Mouse (Mus musculus) left cerebral cortex, postnatal 14 days (tissue): Measurements from ENCODE around the gene Osbpl5. TPM values are rescaled to one million over a fixed set of nuclear protein-coding genes. Genes with fewer than 3 reads are reported as not detected.
"Not testable (repeated sequence)": the region's sequence is repeated elsewhere in the genome, so short reads cannot be mapped to it uniquely, and the experiment has no call there.

Experiments used
- DNase-seq, 2 experiments: peaks; one replicate each; pipeline ENCODE4 v3.0.0; 2021 to 2022; ENCODE audit warnings: low spot score in 2 of 2, mixed read lengths in 1 of 2
- intact Hi-C: fragments of 180-260 bp; cut with DNase I; formaldehyde crosslinking; loops from one replicate; pipeline ENCODE4 v1.15.1; 2025
- total RNA-seq, 2 experiments: library from RNA; stranded (reverse); gene quantifications; 2 replicates each; pipeline ENCODE4 v1.2.3; 2021

Gene Osbpl5
- total RNA-seq, 2 experiments from 2014 or later = 33.7 to 35.6 TPM

DNA sequence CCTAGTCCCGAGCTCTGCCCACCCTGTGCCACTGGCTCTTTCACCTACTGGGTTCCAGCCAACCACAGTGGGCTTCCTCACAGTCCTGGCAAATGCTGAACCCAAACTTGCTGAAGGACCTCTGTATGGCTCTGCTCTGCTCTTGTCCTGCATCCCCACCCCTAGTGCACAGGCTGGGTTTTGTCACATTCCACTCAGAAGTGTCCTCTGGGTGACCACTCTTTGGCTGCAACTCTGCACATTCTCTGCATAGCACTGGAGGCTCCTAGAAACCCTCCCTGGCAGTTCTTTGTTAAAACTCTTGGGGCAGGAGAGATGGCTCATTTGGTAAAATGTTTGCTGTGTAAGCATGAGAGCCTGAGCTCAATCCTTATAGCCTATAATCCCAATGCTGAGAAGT is 39.0 kb downstream of the Osbpl5 start:
- intact Hi-C loops = no loop called here

DNA sequence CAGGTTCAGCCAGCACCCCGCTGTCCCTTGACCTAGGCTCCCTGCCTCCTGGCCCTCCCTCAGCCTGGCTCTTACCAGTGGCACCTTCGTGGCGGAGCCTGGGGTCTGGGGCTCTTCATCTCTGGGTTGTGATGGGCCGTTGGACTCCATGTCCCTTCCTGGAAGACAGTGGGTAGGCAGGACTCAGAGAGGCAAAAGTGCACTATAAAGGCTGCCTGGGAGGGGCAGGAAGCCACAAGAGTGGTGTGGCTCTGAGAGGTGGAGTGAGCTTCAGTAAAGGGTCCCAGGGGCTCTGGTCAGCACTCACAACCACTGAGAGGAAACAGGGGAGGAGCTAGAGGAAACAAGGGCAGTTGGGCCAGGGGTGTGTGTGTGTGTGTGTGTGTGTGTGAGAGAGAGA is 43.4 kb downstream of the Osbpl5 start:
- intact Hi-C loops = no loop called here
- no peak for DNase-seq

More for the DNA sequence above, 39.0 kb downstream of the Osbpl5 start:
- no peak for DNase-seq

GRCm38 (mm10) chr7:143712771-143713348 is 43.9 kb downstream of the Osbpl5 start:
- intact Hi-C loops = no loop called here
- no peak for DNase-seq

- DNase-seq = no peak
- intact Hi-C loops = no loop called here
Measured at GRCm38 (mm10) chr7:143712023-143712422, 44.8 kb downstream of the Osbpl5 start.

- no peak for DNase-seq
- intact Hi-C loops = no loop called here
Measured at GRCm38 (mm10) chr7:143711381-143711780, 45.4 kb downstream of the Osbpl5 start.

GRCm38 (mm10) chr7:143709395-143709794 is 47.4 kb downstream of the Osbpl5 start:
- intact Hi-C loops = loop anchor here (5.0 kb wide), 1 partner anchor 53 kb away; no protein-coding TSS in a partner anchor
- no peak for DNase-seq

- intact Hi-C loops = loop anchor here (2.0 to 5.0 kb wide), 2 partner anchors 42 to 55 kb away; no protein-coding TSS in a partner anchor
- peak; percentile 95 to 97 for DNase-seq
Measured at GRCm38 (mm10) chr7:143706697-143707438, 49.9 kb downstream of the Osbpl5 start.

DNA sequence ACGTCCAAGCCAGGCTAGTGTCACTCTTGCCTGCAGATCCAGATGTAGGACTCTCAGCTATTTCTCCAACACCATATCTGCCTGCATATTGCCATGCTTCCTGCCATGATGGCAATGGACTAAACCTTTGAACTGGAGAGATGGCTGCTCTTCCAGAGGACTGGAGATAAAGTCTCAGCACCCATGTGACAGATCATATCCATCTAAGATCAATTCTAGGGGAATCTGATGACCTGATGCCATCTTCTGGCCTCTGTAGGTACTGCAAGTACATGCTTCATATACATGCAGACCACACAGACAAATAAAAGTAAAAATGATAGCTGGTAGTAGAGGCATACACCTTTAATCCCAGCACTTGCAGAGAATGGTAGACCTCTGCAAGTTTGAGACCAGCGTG is 60.6 kb downstream of the Osbpl5 start:
- peak; percentile 40 to 48 for DNase-seq
- intact Hi-C loops = loop anchor here (5.0 kb wide), 1 partner anchor 114 kb away; no protein-coding TSS in a partner anchor

DNA sequence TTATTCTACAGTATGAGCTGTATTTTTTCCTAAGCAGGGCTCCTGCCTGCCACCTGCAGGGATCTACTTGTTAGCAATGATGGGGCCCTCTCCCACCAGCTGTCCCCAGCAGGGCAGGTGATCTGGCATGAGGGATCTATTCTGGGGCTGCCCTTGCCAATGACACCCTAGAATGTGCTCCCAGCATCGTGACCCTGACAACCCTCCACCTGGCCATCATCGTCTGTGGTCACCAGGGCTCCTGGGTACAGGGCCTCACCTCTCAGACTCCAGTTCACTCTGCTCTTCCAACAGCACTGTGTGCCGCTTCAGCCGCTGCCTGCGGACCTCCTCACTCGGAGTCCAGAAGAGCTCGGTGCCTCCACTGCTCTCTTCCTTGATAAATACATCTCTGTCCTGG is 62.2 kb downstream of the Osbpl5 start:
- intact Hi-C loops = no loop called here
- no peak for DNase-seq

GRCm38 (mm10) chr7:143692746-143693510 is 63.9 kb downstream of the Osbpl5 start:
- no peak for DNase-seq
- intact Hi-C loops = no loop called here

DNA sequence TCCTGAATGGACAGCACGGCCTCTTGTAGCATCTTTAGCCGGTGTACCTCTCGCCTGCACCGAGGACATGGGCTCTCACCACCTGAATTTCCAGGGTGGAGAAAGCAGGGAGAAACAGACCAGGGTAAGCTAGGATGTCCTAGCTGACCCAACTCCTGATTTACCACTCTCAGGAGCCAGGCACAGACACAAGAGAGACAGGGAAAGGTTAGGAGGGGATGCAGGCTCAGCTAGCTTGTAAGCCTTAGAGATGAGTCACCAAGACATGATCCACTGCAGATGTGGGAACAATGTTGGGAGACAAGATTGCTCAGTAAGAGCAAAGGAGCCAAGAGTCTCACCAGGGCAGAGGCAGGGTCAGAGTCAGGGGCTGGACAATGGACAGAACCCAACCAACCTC is 64.9 kb downstream of the Osbpl5 start:
- no peak for DNase-seq
- intact Hi-C loops = no loop called here

DNA sequence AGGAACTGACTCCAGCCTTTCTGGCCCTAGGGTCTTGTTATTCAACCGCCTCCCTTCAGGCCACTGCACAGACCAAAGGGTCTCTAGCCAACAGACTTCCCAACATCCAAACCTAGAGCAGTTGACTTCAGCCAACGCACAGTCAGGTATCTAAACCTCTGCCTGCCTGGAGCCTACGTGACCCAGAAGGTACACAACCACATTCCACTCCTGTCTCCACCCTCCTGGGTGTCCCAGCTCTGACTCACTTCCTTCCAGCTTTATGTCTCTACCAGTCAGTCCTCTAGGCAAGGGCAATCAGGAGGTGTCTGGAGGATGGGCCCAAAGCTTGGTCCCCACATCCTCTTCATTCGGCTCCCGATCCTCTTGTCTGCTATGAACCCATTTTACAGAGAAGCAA is 65.6 kb downstream of the Osbpl5 start:
- DNase-seq = no peak
- intact Hi-C loops = no loop called here

GRCm38 (mm10) chr7:143689946-143690345 is 66.8 kb downstream of the Osbpl5 start:
- DNase-seq = no peak
- intact Hi-C loops = no loop called here

- no peak for DNase-seq
- intact Hi-C loops = no loop called here
Measured at GRCm38 (mm10) chr7:143689481-143689880, 67.3 kb downstream of the Osbpl5 start.

- intact Hi-C loops = not testable (repeated sequence)
Measured at GRCm38 (mm10) chr7:143686676-143687075, 70.1 kb downstream of the Osbpl5 start.

GRCm38 (mm10) chr7:143686191-143686590 is 70.6 kb downstream of the Osbpl5 start:
- DNase-seq, intact Hi-C loops: not testable (repeated sequence)

More at GRCm38 (mm10) chr7:143686676-143687075, 70.1 kb downstream of the Osbpl5 start:
- DNase-seq = not testable (repeated sequence)

GRCm38 (mm10) chr7:143685359-143686067 is 71.3 kb downstream of the Osbpl5 start, which contains the start of gene Tnfrsf23:
Tnfrsf23 (minus strand) TSS chr7:143685872.
- DNase-seq = peak; percentile 78 to 87
- intact Hi-C loops = no loop called here

- DNase-seq, intact Hi-C loops: not testable (repeated sequence)
Measured at GRCm38 (mm10) chr7:143684569-143684968, 72.2 kb downstream of the Osbpl5 start.

DNA sequence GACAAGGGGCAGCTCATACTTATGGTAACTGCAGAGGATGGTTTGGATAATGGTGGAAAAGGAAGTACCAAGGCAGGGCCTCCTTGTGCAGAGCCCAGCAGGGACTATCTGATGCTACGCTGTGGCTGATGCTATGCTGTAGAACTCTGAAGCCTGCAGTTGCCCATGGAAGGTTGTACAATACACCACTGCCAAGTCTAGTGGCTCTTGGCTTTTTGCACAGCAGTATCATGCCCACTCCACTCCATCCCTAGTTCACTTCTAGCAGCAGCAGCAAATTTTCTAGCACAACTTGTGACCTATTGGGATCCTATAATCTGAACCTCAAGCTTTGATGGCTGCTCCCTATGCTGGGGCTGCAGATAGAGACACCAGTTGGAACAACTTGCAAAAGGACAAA is 75.2 kb downstream of the Osbpl5 start:
- intact Hi-C loops = no loop called here
- no peak for DNase-seq
